Mouse (Mus musculus) intestine, embryonic 14.5 days (tissue): ENCODE results near the gene Vmn1r184. TPM values are rescaled to one million over a fixed set of nuclear protein-coding genes. Genes with fewer than 3 reads are reported as not detected.
"Not testable (repeated sequence)": the region's sequence is repeated elsewhere in the genome, so short reads cannot be mapped to it uniquely, and the experiment has no call there.

Experiments used
- ATAC-seq: fragments of 200-750 bp; cut with Nextera tagmentation; replicated peaks from 2 replicates; pipeline ENCODE4 v1.8.0; 2017; ENCODE audit warnings: low read depth, moderate number of reproducible peaks, moderate TSS enrichment, moderate library complexity; ENCODE audit not compliant: low FRiP score, low TSS enrichment
- DNase-seq: peaks from one replicate; pipeline ENCODE4 v3.0.0-alpha.2; 2018; ENCODE audit warnings: low spot score
- H3K27ac ChIP-seq: fragments of 300-500 bp; sonication (generic); 2 replicates; pipeline ENCODE4 v1.5.1; 2014; ENCODE audit warnings: low read depth, mild to moderate bottlenecking, control low read depth
- H3K27me3 ChIP-seq: fragments of 300-500 bp; sonication (generic); replicated peaks from 2 replicates; pipeline ENCODE4 v1.6.1; 2014; ENCODE audit warnings: low read length, control low read depth; ENCODE audit not compliant: control insufficient read depth, insufficient read depth
- H3K36me3 ChIP-seq: fragments of 300-500 bp; sonication (generic); 2 replicates; pipeline ENCODE4 v1.6.1; 2014; ENCODE audit warnings: low read length, control low read depth; ENCODE audit not compliant: control insufficient read depth, insufficient read depth
- H3K4me1 ChIP-seq: fragments of 300-500 bp; sonication (generic); replicated peaks from 2 replicates; pipeline ENCODE4 v1.6.1; 2014; ENCODE audit warnings: low read length, control low read depth, mixed read lengths; ENCODE audit not compliant: control insufficient read depth, insufficient read depth
- H3K4me2 ChIP-seq: fragments of 300-500 bp; sonication (generic); 2 replicates; pipeline ENCODE4 v1.6.1; 2014; ENCODE audit warnings: low read length
- H3K4me3 ChIP-seq: fragments of 300-500 bp; sonication (generic); 2 replicates; pipeline ENCODE4 v1.5.1; 2014; ENCODE audit warnings: low read depth, low read length, control low read depth, mixed read lengths
- H3K9ac ChIP-seq: fragments of 300-500 bp; sonication (generic); 2 replicates; pipeline ENCODE4 v1.6.1; 2014; ENCODE audit warnings: mild to moderate bottlenecking, low read length
- H3K9me3 ChIP-seq: fragments of 300-500 bp; sonication (generic); 2 replicates; pipeline ENCODE4 v1.6.1; 2016; ENCODE audit warnings: low read length, control low read depth; ENCODE audit not compliant: control insufficient read depth
- WGBS: fragments of 180-500 bp; shearing (Covaris S2); extraction: QIAGEN DNeasy Blood & Tissue Kit; methylation state at CpG from one replicate; pipeline ENCODE4 v1.1.7; 2014; 5-methylcytosine and 5-hydroxymethylcytosine counted together
- polyA plus RNA-seq: library from polyadenylated mRNA; unstranded; fragments of >200 nt; fragmentation: Nextera tagmentation; extraction: Ambion mirVana; gene quantifications from 2 replicates; pipeline ENCODE4 v1.2.1, GENCODE M21; 2014

Gene Vmn1r184
- polyA plus RNA-seq = not detected in 2 replicates

DNA sequence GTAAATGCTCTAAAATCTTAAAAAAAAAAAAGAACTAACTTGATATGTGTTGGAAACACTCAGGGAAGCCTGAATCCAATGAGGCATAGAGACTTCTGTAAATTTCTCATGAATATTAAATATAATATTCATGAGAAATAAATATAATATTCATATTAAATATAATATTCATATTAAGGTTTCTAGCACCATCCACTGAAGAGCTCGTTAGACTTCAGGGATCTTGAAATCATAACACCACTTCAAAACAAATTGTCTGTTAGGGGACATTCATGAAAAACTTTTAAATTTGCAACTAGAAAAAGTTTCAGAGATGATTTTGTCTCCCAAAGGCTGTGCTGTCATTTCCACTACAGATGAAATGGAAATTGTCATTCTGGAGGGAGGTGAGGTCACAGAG lies at the start of gene Vmn1r184:
Gene Vmn1r184 (plus strand): TSS at position 301 of the 400 bp plus-strand sequence.
- not testable (repeated sequence) for H3K9me3 ChIP-seq, H3K36me3 ChIP-seq, H3K27ac ChIP-seq, H3K27me3 ChIP-seq, H3K4me1 ChIP-seq, DNase-seq, H3K4me2 ChIP-seq, H3K4me3 ChIP-seq, ATAC-seq, H3K9ac ChIP-seq
- WGBS = 88% methylated on average over 1 of the region's 1 CpGs

DNA sequence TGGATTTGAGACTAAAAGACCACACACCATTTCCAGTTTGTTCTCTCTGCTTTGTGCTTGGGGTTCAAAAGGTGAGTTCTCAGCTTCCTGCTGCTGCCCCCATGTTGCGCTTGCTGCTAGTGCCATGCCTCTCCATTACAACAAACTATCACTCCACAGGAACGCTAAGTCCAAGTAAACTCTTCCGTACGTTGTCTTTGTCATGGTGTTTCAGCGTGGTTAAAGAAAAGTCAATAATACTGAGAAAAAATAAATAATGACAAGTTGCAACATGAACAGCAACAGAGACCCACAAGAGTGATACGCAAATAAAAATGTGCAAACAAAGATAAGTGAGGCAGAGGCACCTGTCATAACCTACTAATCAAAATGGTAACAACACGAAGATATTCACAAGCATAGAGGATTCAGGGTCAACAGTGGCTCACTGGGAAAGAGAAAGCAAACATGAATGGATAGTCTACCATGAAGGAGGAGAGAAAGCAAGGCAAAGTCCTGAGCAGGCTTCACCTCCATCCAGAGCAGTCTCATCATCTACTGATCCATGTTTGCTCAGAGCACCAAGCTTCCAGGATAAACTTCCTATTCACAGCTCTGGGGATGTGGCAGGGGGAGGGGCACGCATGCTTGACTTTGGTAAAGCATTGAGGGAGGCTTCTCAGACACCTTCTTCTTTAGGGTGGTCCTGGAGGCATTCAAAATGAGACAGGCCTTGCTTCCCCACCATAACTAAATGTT lies 43.5 kb downstream of the Vmn1r184 start:
- not testable (repeated sequence) for DNase-seq, ATAC-seq, H3K9ac ChIP-seq, H3K4me2 ChIP-seq, H3K4me1 ChIP-seq, H3K36me3 ChIP-seq, H3K4me3 ChIP-seq, H3K27me3 ChIP-seq, H3K27ac ChIP-seq, H3K9me3 ChIP-seq
- 87% methylated on average over 8 of the region's 8 CpGs for WGBS

DNA sequence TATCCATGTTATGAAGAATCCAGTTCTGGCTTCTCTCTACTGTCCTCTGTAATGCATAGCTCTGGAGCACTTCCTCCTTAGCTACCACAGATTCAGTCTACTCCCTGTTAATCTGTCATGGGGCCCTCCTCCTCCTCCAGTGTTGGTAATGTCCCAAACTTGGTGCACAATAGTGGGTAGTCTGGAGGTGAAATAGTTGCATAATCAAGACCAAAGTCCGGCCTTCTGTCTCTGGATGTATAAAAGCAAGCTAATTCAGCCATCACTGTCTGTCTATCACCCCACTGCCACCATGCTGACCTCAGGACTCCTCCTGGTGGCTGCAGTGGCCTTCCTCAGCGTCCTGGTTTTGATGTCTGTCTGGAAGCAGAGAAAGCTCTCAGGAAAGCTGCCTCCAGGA lies 46.8 kb downstream of the Vmn1r184 start, which contains the start of gene Cyp2a4:
Gene Cyp2a4 (plus strand): TSS at position 244 of the 400 bp plus-strand sequence.
- not testable (repeated sequence) for H3K27ac ChIP-seq, ATAC-seq, H3K4me1 ChIP-seq, H3K4me3 ChIP-seq, H3K36me3 ChIP-seq, H3K9ac ChIP-seq, H3K4me2 ChIP-seq, H3K27me3 ChIP-seq, H3K9me3 ChIP-seq, DNase-seq
- WGBS = 62% methylated on average over 2 of the region's 2 CpGs

DNA sequence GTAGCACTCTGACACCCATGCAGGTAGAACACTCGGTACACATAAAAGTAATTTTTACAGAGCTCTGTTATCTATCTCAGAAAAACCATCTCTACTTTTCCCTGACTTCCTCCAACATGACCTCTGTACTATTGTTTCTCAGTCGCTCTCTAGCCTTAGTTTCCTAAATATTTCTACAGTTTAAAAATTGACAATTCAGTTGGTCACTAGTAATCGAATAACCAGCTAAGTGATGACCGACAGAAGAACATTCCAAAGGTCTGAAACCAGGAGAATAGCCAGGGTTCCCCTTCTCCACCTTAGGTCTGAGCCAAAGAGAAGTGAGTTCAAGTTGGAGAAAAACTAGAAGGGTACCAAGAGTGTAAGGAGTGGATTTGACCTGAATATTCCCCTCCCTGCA lies 51.7 kb downstream of the Vmn1r184 start:
- H3K27me3 ChIP-seq, H3K4me2 ChIP-seq, DNase-seq, H3K9ac ChIP-seq, H3K27ac ChIP-seq, ATAC-seq, H3K9me3 ChIP-seq, H3K36me3 ChIP-seq, H3K4me1 ChIP-seq, H3K4me3 ChIP-seq: not testable (repeated sequence)
- 87% methylated on average over 4 of the region's 4 CpGs for WGBS

DNA sequence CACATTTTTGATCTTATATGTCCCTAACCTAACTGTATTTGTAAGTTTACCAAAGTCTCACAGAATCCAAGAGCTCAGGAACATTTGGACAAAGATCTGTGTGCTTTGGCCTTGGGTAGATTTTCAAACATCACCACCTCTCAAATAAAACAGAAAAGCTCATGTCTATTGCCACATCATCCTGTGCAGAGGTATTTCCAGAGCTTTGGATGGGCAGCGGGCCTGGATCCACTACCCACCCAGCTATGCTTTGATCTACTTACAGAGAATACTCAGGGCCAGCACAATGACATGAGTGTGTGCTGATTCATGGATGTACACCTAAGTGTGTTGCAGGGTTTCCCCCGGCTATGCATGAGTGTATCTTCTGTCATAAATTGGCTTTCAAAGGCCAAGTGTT lies 55.1 kb downstream of the Vmn1r184 start:
- not testable (repeated sequence) for H3K4me2 ChIP-seq, ATAC-seq, H3K27me3 ChIP-seq, H3K27ac ChIP-seq, H3K36me3 ChIP-seq, H3K4me3 ChIP-seq, H3K9ac ChIP-seq, DNase-seq, H3K9me3 ChIP-seq, H3K4me1 ChIP-seq
- WGBS = 90% methylated on average over 2 of the region's 2 CpGs

DNA sequence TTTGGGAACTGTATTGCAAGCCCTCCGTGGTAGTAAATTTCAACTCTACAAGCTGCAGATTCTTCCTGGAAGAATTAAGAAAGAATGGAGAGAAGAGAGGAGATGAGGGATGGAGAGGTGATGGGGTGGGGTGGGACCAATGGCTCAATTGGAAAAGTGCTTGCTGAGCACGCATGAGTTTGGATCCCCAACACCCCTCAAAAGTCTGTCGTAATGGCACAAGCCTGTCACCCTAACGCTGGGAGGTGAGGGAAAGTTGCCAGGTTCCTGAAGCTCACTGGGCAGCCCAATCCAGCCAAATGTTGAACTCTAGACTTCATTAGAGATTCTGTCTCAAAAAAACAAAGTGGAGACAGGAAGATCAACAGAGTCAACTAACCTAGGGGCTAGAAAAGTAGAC lies 55.7 kb downstream of the Vmn1r184 start:
- not testable (repeated sequence) for H3K4me2 ChIP-seq, H3K4me1 ChIP-seq, H3K36me3 ChIP-seq, ATAC-seq, DNase-seq, H3K4me3 ChIP-seq, H3K9me3 ChIP-seq, H3K27ac ChIP-seq, H3K9ac ChIP-seq, H3K27me3 ChIP-seq
- 81% methylated on average over 4 of the region's 4 CpGs for WGBS

Other genes with a start within 250 kb of the Vmn1r184 start
- not detected in 2 replicates for gene Cyp2b13, start 198.8 kb upstream of the Vmn1r184 start, polyA plus RNA-seq
- gene Cyp2b9, start 86.9 kb upstream of the Vmn1r184 start, polyA plus RNA-seq = not detected in 2 replicates
- gene Cyp2a4, start 46.8 kb downstream of the Vmn1r184 start, polyA plus RNA-seq = not detected in 2 replicates
- not detected in 2 replicates for gene Nlrp9c, start 143.4 kb downstream of the Vmn1r184 start, polyA plus RNA-seq
- not detected in 2 replicates for gene Nlrp4a, start 174.8 kb downstream of the Vmn1r184 start, polyA plus RNA-seq